Mouse (Mus musculus) G1E (cell line): ENCODE measurements at regions not wholly inside any gene's neighbourhood (a gene's known extent, or its start where the extent isn't known, plus 50 kb on each side); places are given as distances from the start of the nearest gene placed in this dataset.

ENCODE experiments used
- ATAC-seq: 2 replicates; pipeline ENCODE4 v1.8.0; 2016; ENCODE audit warnings: mild to moderate bottlenecking; ENCODE audit not compliant: insufficient number of reproducible peaks, poor library complexity, low FRiP score, severe bottlenecking; ENCODE audit errors: extremely low read depth
- DNase-seq: peaks from one replicate; pipeline ENCODE4 v3.0.0; 2012; ENCODE audit warnings: low spot score
- H3K27me3 ChIP-seq: 2 replicates; pipeline ENCODE4 v1.6.1; 2012; ENCODE audit warnings: mild to moderate bottlenecking, low read length, inconsistent platforms; ENCODE audit not compliant: insufficient read depth
- H3K36me3 ChIP-seq: replicated peaks from 2 replicates; pipeline ENCODE3; 2012; ENCODE audit warnings: mild to moderate bottlenecking, inconsistent platforms
- H3K4me1 ChIP-seq: 2 replicates; pipeline ENCODE4 v1.6.1; 2012; ENCODE audit warnings: low read depth, low read length, inconsistent platforms, mixed read lengths; ENCODE audit not compliant: insufficient read depth
- H3K4me3 ChIP-seq: 2 replicates; pipeline ENCODE4 v1.5.1; 2012; ENCODE audit warnings: low read depth, mild to moderate bottlenecking, inconsistent platforms, low read length, moderate library complexity, mixed read lengths
- H3K9me3 ChIP-seq: replicated peaks from 2 replicates; pipeline ENCODE4 v1.6.1; 2012; ENCODE audit warnings: inconsistent platforms
- CTCF ChIP-seq: IDR thresholded peaks from 2 replicates; pipeline ENCODE4 v1.5.1; 2012; ENCODE audit warnings: low read depth, low read length, inconsistent platforms, mixed read lengths
- GATA1 ChIP-seq: IDR thresholded peaks from 2 replicates; pipeline ENCODE4 v1.6.1; 2012; ENCODE audit warnings: borderline replicate concordance, low read length, inconsistent platforms, mixed read lengths
- GATA2 ChIP-seq: IDR thresholded peaks from 2 replicates; pipeline ENCODE4 v1.6.1; 2012; ENCODE audit warnings: low read depth, low read length, inconsistent platforms, borderline replicate concordance
- POLR2AphosphoS5 ChIP-seq: IDR thresholded peaks from 2 replicates; pipeline ENCODE4 v1.6.1; 2012; ENCODE audit warnings: low read depth, low read length, inconsistent platforms; ENCODE audit not compliant: insufficient replicate concordance
- TAL1 ChIP-seq: conservative IDR thresholded peaks from 2 replicates; pipeline ENCODE4 v1.6.1; 2012; ENCODE audit warnings: low read depth, low read length, inconsistent platforms, mixed read lengths

GRCm38 (mm10) chr2:173464562-173464961, 57.8 kb upstream of the 1700021F07Rik start:
- no peak for ATAC-seq
- TF ChIP-seq POLR2AphosphoS5 (no peak), CTCF (no peak), TAL1 (no peak), GATA2 (no peak), GATA1 (no peak)
- Histone ChIP-seq H3K4me3 (no peak overlapping the region), H3K4me1 (no peaks in the 10 kb centered on the region), H3K27me3 (no peaks in the 10 kb centered on the region), H3K9me3 (peaks cover 67% of the 10 kb centered on the region), H3K36me3 (no peaks in the 10 kb centered on the region)
- DNase-seq, result no peak

- Histone ChIP-seq H3K4me1 (no peaks in the 10 kb centered on the region), H3K9me3 (peaks cover 71% of the 10 kb centered on the region), H3K27me3 (no peaks in the 10 kb centered on the region), H3K36me3 (no peaks in the 10 kb centered on the region), H3K4me3 (no peak overlapping the region)
- TF ChIP-seq POLR2AphosphoS5 (no peak), CTCF (no peak), TAL1 (no peak), GATA2 (no peak), GATA1 (no peak)
- DNase-seq, result no peak
- no peak for ATAC-seq
These were observed 57.3 kb upstream of the 1700021F07Rik start for GRCm38 (mm10) chr2:173465006-173465620.

GRCm38 (mm10) chr2:173468136-173468535, 54.2 kb upstream of the 1700021F07Rik start:
- Histone ChIP-seq H3K4me1 (no peaks in the 10 kb centered on the region), H3K36me3 (no peaks in the 10 kb centered on the region), H3K4me3 (no peak overlapping the region), H3K27me3 (no peaks in the 10 kb centered on the region), H3K9me3 (peaks cover 71% of the 10 kb centered on the region)
- ATAC-seq (no peak), DNase-seq (no peak)
- TF ChIP-seq GATA1 (no peak), TAL1 (no peak), CTCF (no peak), GATA2 (no peak), POLR2AphosphoS5 (no peak)

- no peak for DNase-seq
These were observed 52.6 kb upstream of the 1700021F07Rik start for GRCm38 (mm10) chr2:173469756-173470155.

More at GRCm38 (mm10) chr2:173469756-173470155, 52.6 kb upstream of the 1700021F07Rik start:
- peaks cover 58% of the 10 kb centered on the region for H3K9me3 ChIP-seq
- no peaks in the 10 kb centered on the region for H3K27me3 ChIP-seq
- no peaks in the 10 kb centered on the region for H3K36me3 ChIP-seq
- no peak overlapping the region for H3K4me3 ChIP-seq
- H3K4me1 ChIP-seq, result no peaks in the 10 kb centered on the region
- TF ChIP-seq CTCF (no peak), POLR2AphosphoS5 (no peak), GATA2 (no peak), GATA1 (no peak), TAL1 (no peak)
- ATAC-seq, result no peak
